Mouse (Mus musculus) liver, embryonic 14.5 days (tissue): ENCODE results near the gene Sypl. TPM values are rescaled to one million over a fixed set of nuclear protein-coding genes. Genes with fewer than 3 reads are reported as not detected.

ENCODE experiments used
- ATAC-seq: fragments of 200-750 bp; cut with Nextera tagmentation; 2 replicates; pipeline ENCODE4 v1.8.0; 2017; ENCODE audit warnings: moderate number of reproducible peaks, mild to moderate bottlenecking, moderate library complexity; ENCODE audit not compliant: insufficient read depth
- DNase-seq, 3 experiments: peaks; one replicate each; pipeline ENCODE4 v3.0.0-alpha.2; 2012 to 2013; ENCODE audit warnings: low read depth in 3 of 3, low spot score in 3 of 3
- H3K27ac ChIP-seq: fragments of 300-500 bp; sonication (generic); 2 replicates; pipeline ENCODE4 v1.5.1; 2014; ENCODE audit warnings: moderate library complexity, mild to moderate bottlenecking, control low read depth, inconsistent platforms
- H3K27me3 ChIP-seq: fragments of 300-500 bp; sonication (generic); 2 replicates; pipeline ENCODE4 v1.6.1; 2014; ENCODE audit warnings: mild to moderate bottlenecking, low read length, moderate library complexity; ENCODE audit not compliant: control insufficient read depth, insufficient read depth
- H3K36me3 ChIP-seq: fragments of 300-500 bp; sonication (generic); replicated peaks from 2 replicates; pipeline ENCODE4 v1.6.1; 2014; ENCODE audit warnings: low read depth; ENCODE audit not compliant: control insufficient read depth, insufficient read depth
- H3K4me1 ChIP-seq, 2 experiments: fragments of 200-500 bp in 1 of 2; fragments of 300-500 bp in 1 of 2; sonication (generic) in 1 of 2; replicated peaks; 2 replicates each; pipeline ENCODE4 v1.6.1; 2012 to 2014; ENCODE audit warnings: antibody characterized with exemption in 1 of 2, inconsistent platforms in 1 of 2, low read length in 1 of 2; ENCODE audit not compliant: control insufficient read depth in 2 of 2, insufficient read depth in 2 of 2
- H3K4me2 ChIP-seq: fragments of 300-500 bp; sonication (generic); 2 replicates; pipeline ENCODE4 v1.6.1; 2014; ENCODE audit warnings: low read depth, mild to moderate bottlenecking, control low read depth, moderate library complexity
- H3K4me3 ChIP-seq, 2 experiments: fragments of 200-500 bp in 1 of 2; fragments of 300-500 bp in 1 of 2; sonication (generic) in 1 of 2; 2 replicates each; pipeline ENCODE4 v1.5.1; 2012 to 2014; ENCODE audit warnings: low read depth in 2 of 2, low read length in 2 of 2, mild to moderate bottlenecking in 2 of 2, control low read depth in 1 of 2, inconsistent platforms in 1 of 2, moderate library complexity in 1 of 2; ENCODE audit not compliant: insufficient read depth in 1 of 2
- H3K9ac ChIP-seq: fragments of 300-500 bp; sonication (generic); replicated peaks from 2 replicates; pipeline ENCODE4 v1.6.1; 2014; ENCODE audit warnings: mild to moderate bottlenecking, control low read depth, moderate library complexity
- H3K9me3 ChIP-seq: fragments of 300-500 bp; sonication (generic); 2 replicates; pipeline ENCODE4 v1.6.1; 2016; ENCODE audit warnings: low read length, mixed read lengths; ENCODE audit not compliant: control insufficient read depth
- CTCF ChIP-seq: IDR thresholded peaks from 2 replicates; pipeline ENCODE4 v1.5.1; 2016; ENCODE audit warnings: antibody characterized with exemption, low read depth, control low read depth
- EP300 ChIP-seq: IDR thresholded peaks from 2 replicates; pipeline ENCODE4 v1.6.1; 2016; ENCODE audit warnings: antibody characterized with exemption, low read depth
- WGBS: fragments of 180-500 bp; shearing (Covaris S2); extraction: QIAGEN DNeasy Blood & Tissue Kit; methylation state at CpG from one replicate; pipeline ENCODE4 v1.1.7; 2014; ENCODE audit not compliant: insufficient replicate concordance; 5-methylcytosine and 5-hydroxymethylcytosine counted together
- polyA plus RNA-seq, 2 experiments: library from polyadenylated mRNA; depleted of rRNA in 1 of 2; stranded (reverse) in 1 of 2; unstranded in 1 of 2; fragments of >200 nt; fragmentation: Nextera tagmentation in 1 of 2; extraction: Ambion mirVana in 1 of 2; gene quantifications; 2 replicates each; pipeline versions ENCODE4 v1.2.1 to v1.2.3; 2012 to 2014

Gene Sypl
- polyA plus RNA-seq, 2 experiments = 14.6 to 32.5 TPM

DNA sequence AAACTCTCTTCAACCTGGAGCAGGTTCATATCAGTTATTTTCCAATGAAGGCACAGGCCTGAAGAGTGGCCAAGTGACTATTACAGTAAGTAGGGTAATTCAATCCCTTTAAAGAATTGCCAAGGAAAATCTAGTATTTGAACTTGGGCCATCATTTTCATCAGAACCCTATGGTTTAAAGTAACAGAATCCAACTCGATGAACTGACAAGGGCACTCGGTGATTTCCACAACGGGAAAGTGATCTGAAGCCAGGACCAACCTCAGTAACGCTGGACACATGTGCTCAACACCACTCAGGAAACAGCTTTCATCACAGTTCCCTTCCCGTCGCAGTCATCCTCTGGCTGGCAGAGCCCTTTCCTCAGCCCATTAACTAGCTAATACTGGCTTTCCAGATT lies 70.8 kb downstream of the Sypl start:
- no peak overlapping the region for H3K4me3 ChIP-seq
- H3K4me2 ChIP-seq = no peak overlapping the region
- WGBS = 34% methylated on average over 6 of the region's 6 CpGs
- no peaks in the 10 kb centered on the region for H3K9me3 ChIP-seq
- DNase-seq (no peak), ATAC-seq (no peak)
- H3K27ac ChIP-seq = no peak overlapping the region
- H3K36me3 ChIP-seq = no peaks in the 10 kb centered on the region
- TF ChIP-seq CTCF (no peak), EP300 (no peak)
- H3K9ac ChIP-seq = no peak overlapping the region
- no peaks in the 10 kb centered on the region for H3K4me1 ChIP-seq
- no peaks in the 10 kb centered on the region for H3K27me3 ChIP-seq

DNA sequence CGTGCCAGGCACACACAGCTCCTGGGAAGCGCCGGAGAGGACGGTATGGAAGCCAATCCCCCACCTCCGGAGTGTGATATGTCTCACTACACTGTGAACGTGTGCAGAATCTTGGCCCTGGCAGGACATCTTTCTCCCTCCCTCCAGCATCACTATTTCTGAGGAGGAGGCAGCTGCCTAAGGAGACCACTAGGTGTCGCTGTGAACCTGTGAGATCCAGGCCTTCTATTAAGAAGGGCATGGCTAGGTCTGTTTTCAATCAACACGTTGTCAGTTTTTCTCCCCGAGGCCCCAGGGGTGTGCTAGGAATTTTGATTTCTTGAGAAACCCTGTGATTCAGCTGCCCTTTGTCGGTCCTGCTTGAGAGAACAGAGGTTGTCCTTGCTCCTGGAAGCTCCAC lies 73.4 kb downstream of the Sypl start:
- 2% methylated on average over 10 of the region's 10 CpGs for WGBS
- TF ChIP-seq EP300 = no peak
- peak; percentile 96 for TF ChIP-seq CTCF
- H3K9ac ChIP-seq = no peak overlapping the region
- no peak for ATAC-seq
- H3K36me3 ChIP-seq = no peaks in the 10 kb centered on the region
- peak; percentile 46 to 53 (median 51) for DNase-seq
- H3K27me3 ChIP-seq = no peaks in the 10 kb centered on the region
- H3K4me3 ChIP-seq = no peak overlapping the region
- no peak overlapping the region for H3K4me2 ChIP-seq
- no peak overlapping the region for H3K27ac ChIP-seq
- H3K4me1 ChIP-seq = no peaks in the 10 kb centered on the region
- H3K9me3 ChIP-seq = no peaks in the 10 kb centered on the region

DNA sequence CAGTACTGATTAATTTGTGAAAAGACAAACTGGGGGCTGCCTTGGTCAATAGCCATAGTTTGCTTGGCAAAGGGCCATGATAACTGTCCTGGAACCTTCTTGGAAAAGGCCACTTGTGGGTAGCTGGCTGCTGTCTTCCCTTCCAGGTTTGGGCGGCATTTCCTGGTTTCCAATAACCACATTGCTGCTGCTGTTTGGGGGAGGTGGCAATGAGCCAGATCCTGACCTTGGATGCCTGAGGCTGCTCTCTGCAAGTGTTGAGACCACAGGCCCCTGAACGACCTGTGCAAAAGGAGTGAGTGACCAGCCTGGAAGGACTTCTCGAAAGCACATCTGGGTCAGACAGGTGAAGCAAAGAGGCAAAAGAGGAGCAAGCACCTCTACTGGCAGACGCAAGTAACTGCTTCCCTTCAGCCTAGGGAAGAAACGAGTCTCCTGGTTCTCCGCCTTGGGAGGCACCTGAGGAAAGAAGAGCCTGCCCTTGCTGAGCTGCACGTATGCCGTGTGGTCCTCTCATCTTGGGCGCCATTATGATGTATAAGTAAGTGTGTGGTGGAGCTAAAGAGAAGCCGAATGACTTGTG lies 74.5 kb downstream of the Sypl start:
- DNase-seq (no peak), ATAC-seq (no peak)

DNA sequence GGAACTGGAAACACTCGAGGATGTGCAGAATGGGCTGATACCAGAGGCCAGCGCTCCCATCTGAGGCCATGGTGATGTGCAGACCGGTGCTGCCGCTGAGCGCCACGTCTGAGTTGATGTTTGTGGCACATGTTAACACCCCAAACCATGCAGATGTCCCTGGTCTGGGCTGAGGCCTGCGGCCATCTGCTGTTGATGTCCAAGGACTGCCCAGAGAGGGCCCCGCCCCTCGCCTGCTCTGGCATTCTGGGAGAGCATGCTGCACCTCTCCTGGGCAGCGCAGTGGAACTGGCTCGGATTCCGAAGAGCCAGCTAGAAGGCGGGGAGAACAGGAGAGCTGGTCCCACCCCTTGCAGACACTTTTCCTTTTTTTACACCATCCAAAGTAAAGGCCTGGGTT lies 75.0 kb downstream of the Sypl start:
- TF ChIP-seq CTCF (no peak), EP300 (no peak)
- no peak for DNase-seq
- no peak overlapping the region for H3K27ac ChIP-seq
- no peaks in the 10 kb centered on the region for H3K9me3 ChIP-seq
- H3K27me3 ChIP-seq = no peaks in the 10 kb centered on the region
- H3K4me1 ChIP-seq = no peaks in the 10 kb centered on the region
- no peak for ATAC-seq
- H3K9ac ChIP-seq = no peak overlapping the region
- H3K4me2 ChIP-seq = no peak overlapping the region
- no peak overlapping the region for H3K4me3 ChIP-seq
- 43% methylated on average over 13 of the region's 13 CpGs for WGBS
- H3K36me3 ChIP-seq = no peaks in the 10 kb centered on the region

More for the DNA sequence above, 74.5 kb downstream of the Sypl start:
- Histone ChIP-seq H3K27ac (no peak overlapping the region), H3K27me3 (no peaks in the 10 kb centered on the region), H3K4me1 (no peaks in the 10 kb centered on the region), H3K4me3 (no peak overlapping the region), H3K9ac (no peak overlapping the region), H3K36me3 (no peaks in the 10 kb centered on the region), H3K9me3 (no peaks in the 10 kb centered on the region), H3K4me2 (no peak overlapping the region)
- no peak for TF ChIP-seq EP300
- TF ChIP-seq CTCF = 0 out of 2 replicates have a peak, but pooled peaks have one; percentile 9
- 48% methylated on average over 10 of the region's 10 CpGs for WGBS

Other genes with a start within 250 kb of the Sypl start
- gene Nampt, start 134.3 kb upstream of the Sypl start, polyA plus RNA-seq (2012; rRNA removed) = 3.2 and 5.5 TPM in 2 replicates
- gene Nampt, start 134.3 kb upstream of the Sypl start, polyA plus RNA-seq (2014; fragmentation: Nextera tagmentation; extraction: Ambion mirVana) = 10.2 and 10.9 TPM in 2 replicates
- not detected in 2 replicates for gene Cdhr3, start 139.0 kb downstream of the Sypl start, polyA plus RNA-seq (2012; rRNA removed)
- not detected in 2 replicates for gene Cdhr3, start 139.0 kb downstream of the Sypl start, polyA plus RNA-seq (2014; fragmentation: Nextera tagmentation; extraction: Ambion mirVana)
- 11.9 and 13.3 TPM in 2 replicates for gene Atxn7l1, start 193.8 kb downstream of the Sypl start, polyA plus RNA-seq (2012; rRNA removed)
- gene Atxn7l1, start 193.8 kb downstream of the Sypl start, polyA plus RNA-seq (2014; fragmentation: Nextera tagmentation; extraction: Ambion mirVana) = 13.9 and 15.2 TPM in 2 replicates